Mouse (Mus musculus) heart, postnatal 4 days (tissue): ENCODE results near the gene Eya3. TPM values are rescaled to one million over a fixed set of nuclear protein-coding genes. Genes with fewer than 3 reads are reported as not detected.
"Not testable (repeated sequence)": the region's sequence is repeated elsewhere in the genome, so short reads cannot be mapped to it uniquely, and the experiment has no call there.

ENCODE experiments used
- DNase-seq: peaks from one replicate; pipeline ENCODE4 v3.0.0; 2021
- total RNA-seq, 2 experiments: library from RNA; stranded (reverse); gene quantifications; 2 replicates each; pipeline ENCODE4 v1.2.3; 2021

The Eya3 gene
- total RNA-seq, 2 experiments from 2014 or later, result 29.9 to 35.3 TPM

DNA sequence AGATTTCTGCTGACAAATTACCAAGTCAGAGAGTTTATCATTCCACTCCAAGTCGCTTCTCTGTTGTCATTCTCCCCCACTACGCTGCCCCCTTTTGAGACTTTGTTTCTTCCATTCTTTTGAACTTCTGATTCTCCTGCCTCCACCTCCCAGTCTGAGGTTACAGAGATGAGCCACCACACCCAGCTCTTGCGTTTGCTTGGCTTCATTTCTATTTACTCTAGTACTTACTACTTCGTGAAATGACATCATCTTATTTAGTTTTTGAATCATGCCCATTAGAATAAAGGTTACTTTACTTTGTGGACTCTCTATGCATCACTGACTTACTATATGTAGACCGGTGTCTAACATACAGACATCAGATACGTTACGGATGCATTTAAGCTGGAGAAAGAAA lies 8.7 kb downstream of the Eya3 start:
- no peak for DNase-seq

DNA sequence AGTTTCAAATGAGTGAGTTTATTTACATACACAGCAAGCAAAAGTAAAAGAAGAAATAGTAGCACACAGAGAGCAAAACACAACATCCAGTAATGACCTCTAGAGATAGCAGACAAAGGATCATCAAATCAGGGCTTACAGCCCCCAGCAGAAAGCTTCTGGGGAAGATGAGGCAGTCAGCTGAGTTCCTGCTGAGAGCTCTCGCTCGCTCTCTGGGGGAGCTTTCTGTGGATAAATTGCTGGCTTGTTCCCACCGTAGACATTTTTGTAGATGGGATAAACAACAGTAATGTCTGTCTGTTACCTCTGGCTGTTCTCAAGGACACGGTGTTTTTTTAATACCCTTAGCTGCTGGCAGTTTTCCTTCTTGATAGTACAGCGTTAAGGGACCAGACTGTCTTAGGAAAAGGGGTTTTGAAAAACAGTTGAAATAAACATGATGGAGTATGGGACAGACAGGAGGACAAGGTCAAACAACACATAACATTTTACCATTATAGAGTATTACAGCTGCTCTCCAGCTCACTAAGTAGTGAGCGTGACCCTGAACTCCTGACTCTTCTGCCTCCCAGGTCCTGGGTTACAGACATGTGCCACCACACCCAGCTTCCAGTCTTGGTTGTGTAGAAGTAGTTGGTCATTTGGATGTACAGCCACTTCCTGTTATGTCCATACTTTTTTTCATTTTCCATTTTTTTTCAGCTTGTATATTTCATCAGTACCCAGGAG lies 10.6 kb downstream of the Eya3 start:
- DNase-seq, result no peak

DNA sequence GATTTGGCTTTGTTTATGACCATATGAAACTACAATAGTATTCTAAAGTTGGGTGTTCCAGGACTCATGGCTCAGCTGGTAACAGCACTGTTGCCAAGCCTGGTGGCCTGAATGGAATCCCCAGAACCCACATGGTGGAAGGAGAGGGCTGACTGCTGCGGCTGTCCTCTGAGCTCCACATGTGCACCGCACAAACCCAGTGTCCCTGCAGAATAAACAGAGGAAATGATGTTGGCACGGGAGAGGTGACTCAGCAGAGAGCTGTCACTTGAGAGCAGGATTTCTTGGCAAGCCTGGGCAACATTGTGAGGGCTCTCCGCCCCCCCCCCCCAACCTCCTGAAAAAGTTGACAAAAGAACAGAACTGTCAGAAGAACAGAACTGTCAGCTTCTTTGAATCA lies 14.1 kb downstream of the Eya3 start:
- DNase-seq, result peak; percentile 39

DNA sequence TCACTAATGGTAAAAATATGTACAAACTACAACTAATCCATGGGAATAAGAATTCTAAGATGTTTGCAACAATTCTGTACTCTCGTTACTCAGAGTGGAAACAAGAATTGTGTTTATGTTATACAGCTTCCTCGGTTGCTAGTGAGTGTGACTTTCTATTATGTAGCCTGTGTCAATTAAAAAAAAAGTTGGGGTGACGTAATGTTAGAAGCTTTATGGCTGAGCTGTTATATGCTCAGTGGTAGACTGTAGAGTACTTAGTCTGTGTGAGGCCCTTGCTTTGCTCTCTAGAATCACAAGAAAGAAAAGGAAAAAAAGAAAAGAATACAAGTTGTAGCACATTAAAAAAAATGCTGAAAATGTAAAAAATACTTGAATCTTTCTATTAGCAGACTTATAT lies 15.0 kb downstream of the Eya3 start:
- no peak for DNase-seq

DNA sequence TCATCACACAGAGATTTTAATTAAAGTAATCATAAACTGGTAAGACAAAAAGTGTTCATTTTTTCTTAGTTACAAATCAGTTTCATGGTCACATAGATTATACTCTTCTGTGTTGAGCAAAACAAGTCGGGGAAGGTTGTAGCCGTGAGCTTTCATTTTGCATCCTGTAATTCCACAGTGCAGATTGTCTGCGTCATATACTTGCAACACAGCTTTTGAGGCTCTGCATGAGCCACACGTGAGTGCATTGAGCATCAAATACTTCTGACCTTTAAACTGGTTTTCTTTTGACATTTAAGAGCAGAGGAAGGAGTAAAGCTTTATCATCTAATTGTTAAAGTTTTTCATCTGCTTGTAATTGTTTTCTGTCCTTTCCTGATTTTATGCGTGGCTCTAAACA lies 16.5 kb downstream of the Eya3 start:
- no peak for DNase-seq

DNA sequence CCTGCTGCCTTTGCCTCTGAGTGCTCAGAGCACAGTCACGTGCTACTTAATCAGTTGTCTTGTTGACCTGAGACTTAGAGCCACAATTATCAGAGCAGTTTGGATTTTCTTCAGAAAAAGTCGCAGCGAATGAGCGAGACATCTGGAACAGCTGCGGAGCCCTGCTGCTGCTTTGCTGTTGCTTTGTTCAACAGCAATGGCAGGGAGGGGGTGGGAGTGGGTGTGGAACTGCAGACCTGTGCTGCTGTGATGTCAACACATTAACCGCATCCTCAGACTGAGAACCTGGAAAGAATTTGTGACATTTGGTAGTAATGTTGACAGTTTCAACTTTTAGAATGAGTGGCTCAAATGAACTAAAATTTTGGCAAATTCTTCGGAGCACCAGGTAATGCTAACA lies 20.3 kb downstream of the Eya3 start:
- no peak for DNase-seq

DNA sequence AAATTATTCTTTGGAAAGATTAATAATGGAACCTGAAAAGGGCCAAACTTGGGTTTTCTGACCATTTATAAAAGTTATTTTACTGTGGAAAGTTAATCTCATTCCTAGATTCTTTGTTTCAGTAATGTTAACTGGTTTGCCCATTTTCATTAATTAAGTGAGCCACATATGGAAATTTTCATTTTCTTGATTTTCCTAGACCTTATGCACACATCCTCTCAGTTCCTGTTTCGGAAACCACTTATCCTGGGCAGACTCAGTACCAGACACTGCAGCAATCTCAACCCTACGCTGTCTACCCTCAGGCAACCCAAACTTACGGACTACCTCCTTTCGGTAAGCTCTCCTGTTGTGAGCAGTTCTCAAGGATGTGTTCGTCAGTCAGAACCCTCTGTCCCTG lies 33.9 kb downstream of the Eya3 start:
- no peak for DNase-seq

DNA sequence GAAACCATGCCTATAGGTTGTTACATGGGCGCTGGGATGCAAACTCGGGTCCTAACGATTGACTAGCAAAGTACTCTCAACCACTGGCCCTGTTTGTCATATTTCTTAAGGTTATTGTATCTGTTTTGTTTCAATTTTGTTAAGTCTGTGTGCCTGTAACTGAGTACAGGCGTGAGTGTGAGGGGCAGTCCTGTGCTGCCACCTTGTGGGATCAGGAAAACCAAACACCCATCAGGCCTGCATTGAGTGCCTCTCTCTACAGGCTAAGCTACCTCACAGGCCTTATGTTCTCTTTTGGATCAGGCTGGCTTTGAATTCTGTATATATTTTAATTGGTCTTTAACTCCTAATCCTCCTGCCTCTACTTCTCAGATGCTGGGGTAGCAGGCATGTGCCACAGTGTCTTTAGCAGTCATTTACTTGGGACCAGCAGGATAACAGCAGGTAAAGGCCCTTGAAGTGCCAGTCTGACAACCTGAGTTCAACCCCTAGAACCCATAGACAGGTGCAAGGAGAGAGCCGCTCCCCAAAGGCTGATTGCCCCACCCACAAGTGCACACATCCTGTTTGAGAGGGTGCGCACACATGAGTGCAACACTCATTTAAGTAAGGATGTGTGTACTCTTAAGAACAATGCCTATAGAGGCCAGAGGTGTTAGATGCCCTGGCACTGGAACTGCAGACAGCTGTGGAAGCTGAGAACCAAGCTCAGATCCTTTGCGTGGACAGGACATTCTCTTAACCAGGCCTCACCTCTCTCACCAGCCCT lies 38.2 kb downstream of the Eya3 start:
- DNase-seq, result peak; percentile 39

DNA sequence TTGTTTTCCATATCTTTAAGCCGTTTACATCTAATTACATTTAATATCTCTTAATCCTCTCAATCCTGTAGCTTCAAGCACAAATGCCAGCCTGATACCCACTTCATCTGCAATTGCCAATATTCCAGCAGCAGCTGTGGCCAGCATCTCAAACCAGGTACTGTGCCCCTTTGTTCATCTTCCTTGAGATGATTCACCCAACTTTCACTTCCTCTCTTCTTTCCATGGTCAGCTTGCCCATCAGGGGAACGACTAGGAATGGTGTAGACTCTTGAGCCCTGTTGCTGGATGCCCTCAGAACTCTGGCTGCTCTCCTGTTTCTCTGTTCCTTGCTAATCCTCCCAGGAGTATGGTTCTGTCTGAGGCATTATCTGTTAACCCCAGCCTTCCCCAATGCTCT lies 50.8 kb downstream of the Eya3 start:
- DNase-seq, result no peak

DNA sequence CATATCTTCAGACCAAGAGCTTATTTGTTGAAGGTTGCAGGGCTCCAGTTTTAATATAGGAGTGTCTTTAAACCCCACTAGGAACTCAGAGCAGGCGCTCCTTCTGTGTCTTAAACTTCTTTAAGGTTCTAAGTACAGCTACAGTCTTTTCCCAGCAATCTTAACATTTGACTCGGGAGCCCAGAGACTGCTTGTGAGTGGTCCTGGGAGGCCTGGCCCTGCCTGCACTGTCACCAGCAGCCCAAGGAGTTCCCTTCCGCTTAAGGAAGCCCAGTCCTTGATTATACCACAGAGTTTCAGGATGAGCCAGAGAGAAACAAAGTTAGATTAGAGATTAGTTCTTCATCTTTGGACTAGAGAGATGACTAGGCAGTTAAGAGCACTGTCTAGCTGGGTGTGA lies 54.6 kb downstream of the Eya3 start:
- DNase-seq, result no peak

DNA sequence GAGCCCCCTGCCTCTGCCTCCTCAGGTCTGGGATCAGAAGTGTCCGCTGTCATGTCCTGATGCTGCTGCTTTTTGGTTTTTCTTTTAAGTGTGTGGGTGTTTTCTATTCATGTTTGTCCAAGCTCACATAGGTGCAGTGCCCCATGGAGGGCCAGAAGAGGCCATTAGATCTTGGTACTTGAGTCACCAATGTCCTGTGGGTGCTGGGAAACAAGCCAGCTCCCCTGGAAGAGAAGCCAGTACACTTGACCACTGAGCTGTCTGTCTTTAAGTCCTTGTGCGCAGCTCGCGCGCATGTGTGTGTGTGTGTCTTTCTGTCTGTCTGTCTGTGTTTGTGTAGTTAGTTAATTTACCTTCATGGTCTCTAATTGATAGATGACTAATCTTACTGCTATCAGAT lies 63.3 kb downstream of the Eya3 start:
- no peak for DNase-seq

DNA sequence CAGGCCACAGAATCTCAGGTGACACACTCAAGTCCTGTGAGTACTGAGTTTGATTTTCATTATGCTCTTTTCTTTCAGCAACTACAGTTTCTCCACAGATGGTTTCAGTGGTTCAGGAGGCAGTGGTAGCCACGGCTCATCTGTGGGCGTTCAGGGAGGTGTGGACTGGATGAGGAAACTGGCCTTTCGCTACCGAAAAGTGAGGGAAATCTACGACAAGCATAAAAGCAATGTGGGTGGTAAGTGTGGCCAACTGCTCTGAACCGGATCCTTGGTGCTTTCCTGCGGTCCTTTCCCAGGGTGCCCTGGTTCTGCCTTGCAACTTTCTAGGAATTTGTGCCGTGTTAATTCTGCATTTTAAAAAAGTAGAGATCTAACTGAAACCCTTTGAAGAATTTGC lies 68.1 kb downstream of the Eya3 start:
- no peak for DNase-seq

DNA sequence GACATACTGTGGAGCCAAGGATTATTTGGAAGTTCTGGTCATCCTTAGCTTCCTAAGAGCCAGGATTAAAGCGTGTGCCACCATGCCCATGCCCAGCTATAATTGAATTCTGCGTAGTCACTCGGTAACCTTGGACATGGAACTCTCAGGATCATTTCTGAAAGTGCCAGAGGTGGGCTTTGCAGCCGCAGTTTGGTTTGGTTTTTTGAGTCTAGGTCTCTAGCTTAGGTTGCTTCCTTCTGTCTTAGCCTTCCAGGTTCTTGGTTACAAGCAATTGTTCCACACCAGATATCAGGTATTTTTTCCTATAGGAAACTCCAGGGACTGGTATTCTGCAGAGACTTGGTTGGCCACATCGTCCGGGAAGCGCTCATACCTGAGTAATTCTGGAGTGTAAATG lies 74.4 kb downstream of the Eya3 start:
- DNase-seq, result no peak

DNA sequence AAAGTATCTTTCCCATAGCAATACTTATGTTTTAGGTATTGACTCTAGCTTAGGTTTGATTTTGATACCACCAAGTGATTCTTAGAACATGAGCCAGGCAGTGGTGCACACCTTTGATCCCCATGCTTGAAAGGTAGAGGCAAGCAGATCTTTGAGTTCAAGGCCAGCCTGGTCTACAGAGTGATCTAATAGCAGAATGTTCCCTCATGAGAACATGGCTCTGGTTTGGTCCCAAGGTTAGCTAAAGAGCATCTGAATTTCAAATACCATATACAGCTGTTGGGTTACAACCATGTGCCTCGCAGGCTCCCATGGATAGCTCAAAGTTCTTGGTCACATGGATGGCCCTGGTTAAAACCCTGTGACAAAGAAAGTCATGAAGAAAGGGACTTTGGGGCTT lies 79.5 kb downstream of the Eya3 start:
- no peak for DNase-seq

DNA sequence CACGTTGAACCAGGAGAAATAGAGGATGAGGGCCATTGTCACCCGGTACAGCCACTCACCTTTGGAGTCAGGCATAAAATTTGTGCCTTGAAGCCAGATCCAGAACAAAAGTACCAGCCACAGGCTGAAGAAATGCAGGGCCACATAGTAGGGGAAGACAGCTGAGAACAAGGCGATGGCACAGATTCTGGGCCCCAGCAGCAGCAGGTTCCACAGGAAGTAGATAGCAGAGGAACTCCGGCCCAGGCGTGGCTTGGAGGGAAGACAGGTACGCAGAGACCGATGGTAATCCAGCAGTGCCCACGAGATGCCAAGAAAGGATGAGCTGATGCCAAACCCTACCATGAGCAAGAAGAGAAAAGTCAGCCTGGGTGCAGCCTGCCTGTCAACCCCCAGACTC lies 89.4 kb downstream of the Eya3 start:
- no peak for DNase-seq

DNA sequence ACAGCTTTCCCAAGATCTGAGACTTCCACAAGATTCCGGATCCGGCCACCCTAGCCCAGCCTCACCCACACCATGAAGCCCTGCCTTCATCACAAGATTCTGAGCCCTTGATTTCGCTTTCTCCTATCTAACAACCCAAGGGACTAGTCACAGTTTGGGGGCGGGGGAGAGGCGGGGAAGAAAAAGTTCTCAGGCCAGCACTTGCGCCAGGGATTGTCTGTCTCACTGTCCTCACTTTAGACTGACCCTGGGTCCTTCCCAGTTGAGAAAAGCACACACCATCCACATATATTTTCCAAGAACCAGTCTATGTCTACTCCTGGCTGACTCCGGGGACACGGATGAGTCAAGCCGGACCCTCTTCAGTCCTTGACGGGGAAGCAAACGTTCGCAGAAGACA lies 92.8 kb downstream of the Eya3 start:
- DNase-seq, result no peak

DNA sequence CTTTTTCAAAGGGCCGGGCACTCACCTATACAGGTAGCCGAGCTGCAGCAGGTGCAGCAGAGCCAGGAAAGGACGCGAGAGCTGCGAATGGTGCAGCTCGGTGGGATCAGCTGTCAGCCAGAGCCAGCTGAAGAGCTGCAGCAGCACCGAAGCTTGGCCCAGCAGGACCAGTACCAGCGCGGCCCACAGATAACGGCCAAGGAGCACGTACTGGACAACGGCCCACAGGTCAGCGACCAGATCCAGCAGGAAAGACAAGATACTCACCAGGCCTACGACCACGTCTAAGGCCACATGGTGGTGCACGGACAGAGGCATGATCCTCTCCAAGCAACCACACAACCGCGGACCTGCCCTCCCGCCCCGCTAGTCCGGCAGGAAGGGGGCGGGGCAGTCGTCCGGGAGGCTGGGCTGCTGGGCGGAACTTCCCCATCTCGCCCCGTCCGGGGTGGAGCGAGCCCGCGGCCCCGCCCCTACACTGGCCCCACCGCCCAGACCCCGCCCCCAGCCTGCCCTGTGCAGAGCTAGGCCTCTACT lies 93.4 kb downstream of the Eya3 start, which contains the start of gene Xkr8:
Xkr8 (minus strand) TSS at position 399 of the 537 bp plus-strand sequence.
- DNase-seq, result peak; percentile 95

DNA sequence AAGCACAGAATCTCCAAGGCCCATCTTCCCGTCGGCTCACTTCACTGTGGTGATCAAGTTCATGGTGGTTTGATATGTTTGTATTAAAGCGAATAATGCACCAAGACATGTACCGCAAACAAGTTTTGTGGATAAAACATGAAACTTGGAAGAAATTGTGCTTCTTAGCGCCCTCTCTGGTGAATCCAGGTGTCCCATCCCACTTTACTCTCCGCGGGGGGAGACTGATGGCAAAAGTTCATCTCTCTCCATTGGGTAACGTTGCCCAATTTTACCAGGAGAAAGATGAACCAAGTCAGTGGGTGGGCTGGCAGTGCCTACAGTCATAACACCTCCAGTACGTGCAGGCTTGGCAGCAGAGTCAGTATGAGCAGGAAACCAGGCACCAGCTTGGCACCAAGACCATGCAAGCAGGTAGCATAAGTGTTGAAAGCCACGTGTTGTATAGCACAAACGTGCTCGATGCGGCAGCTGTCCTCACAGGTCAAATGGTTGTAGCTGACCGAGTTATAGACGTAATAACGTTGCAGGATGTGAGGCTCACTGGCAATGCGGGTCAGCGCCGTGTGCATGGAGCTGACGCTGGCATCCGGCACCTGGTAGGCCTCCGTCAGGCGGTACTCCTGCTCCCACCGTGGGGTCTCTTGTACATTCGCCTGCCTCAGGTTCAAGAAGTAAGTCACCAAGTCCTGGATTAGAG lies 94.4 kb downstream of the Eya3 start:
- DNase-seq, result no peak

DNA sequence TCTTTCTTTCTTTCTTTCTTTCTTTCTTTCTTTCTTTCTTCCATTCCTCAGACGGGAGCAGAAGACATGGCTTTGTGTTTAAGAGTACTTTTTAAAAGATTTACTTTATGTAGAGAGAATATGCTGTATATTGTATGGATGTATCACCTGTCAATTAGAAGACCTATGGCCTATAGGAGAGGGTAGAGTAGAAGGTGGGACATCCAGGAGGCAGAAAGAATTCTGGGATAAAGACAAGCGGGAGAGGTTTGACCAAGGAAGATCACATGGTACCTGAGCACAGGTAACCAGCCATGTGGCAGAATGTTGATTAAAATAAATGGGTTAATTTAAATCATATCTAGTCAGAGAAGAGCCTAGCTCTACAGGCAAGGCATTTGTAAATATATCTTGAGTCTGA lies 96.0 kb downstream of the Eya3 start:
- DNase-seq, result no peak

DNA sequence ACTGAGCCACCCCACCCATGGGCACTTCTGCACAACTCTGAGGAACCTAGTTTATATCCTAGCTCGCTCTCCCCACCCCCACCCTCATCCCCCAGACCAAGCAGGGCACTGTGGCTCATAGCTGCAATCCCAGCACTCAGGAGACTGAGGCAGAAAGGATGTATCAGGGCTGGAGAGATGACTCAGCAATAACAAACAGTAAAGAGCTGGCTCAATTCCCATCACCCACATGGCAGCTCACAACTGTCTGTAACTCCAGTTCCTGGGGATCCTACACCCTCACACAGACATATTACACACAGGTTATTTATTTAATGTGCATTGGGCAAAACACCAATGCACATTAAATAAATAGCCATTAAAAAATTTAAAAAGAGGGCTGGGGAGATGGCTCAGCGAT lies 96.6 kb downstream of the Eya3 start:
- no peak for DNase-seq

DNA sequence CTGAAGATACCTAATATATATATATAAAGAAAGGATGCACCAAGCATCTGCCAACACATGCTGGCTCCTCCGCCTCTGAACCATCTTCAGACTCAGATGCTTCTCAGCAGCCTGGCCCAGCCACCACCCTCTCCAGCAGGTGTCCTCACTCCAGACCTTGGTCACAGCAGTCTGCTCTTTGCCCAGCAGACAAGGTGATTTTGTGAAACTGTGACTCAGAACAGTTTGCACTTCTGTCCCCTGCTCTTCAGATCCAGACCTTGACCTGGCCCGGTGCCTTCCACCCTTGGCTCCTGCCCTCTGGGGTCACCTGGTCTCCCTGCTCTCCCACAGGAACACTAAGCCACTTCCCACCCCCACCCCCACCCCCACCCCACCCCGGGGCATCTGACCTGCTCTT lies 97.1 kb downstream of the Eya3 start:
- DNase-seq, result no peak

DNA sequence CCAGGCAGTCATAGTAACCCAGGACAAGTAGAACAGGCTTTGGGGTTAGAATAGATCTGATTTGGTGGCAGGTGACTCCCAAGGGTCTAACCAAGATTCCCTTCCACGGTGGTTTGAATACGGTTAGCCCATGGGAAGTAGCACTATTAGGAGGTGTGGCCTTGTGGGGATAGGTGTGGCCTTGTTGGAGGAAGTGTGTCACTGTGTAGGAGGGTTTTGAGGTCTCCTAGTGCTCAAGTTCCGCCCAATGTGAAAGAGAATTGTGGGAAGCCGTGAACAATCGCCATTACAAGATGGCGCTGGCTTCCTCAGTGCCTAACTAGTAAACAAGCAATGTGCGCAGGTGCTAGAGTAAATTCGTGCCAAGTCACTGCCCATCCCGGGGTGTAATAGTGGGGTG lies 98.4 kb downstream of the Eya3 start:
- not testable (repeated sequence) for DNase-seq

DNA sequence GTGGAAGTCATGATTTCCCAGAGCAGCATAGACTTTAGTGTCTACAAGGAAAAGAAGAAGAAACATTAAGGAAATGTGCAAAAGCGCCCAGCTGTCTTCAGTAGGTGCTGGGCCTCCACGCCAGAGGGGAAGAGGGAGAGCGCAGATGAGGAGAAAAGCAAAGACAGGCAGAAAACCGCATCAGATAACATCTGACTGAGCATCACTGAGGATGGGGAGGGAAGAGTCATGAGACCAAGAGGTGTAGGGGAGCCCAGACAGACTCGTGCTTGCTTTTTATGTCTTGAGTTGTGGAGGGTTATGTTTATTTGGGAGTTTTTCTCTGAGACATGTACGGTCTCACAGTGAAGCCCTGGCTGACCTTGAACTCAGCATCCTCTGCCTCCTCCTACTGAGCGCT lies 102.7 kb downstream of the Eya3 start:
- DNase-seq, result no peak
